Mouse (Mus musculus) T-cell, adult 2 months (primary cell): ENCODE results near the gene Ythdc1.
A peak's percentile ranks its signal among the peaks of the same experiment; 100 is the strongest.
"Not testable (repeated sequence)": the region's sequence is repeated elsewhere in the genome, so short reads cannot be mapped to it uniquely, and the experiment has no call there.

Experiments
- DNase-seq: peaks from one replicate; pipeline ENCODE4 v3.0.0; 2022; ENCODE audit warnings: low spot score

The Ythdc1 gene

DNA sequence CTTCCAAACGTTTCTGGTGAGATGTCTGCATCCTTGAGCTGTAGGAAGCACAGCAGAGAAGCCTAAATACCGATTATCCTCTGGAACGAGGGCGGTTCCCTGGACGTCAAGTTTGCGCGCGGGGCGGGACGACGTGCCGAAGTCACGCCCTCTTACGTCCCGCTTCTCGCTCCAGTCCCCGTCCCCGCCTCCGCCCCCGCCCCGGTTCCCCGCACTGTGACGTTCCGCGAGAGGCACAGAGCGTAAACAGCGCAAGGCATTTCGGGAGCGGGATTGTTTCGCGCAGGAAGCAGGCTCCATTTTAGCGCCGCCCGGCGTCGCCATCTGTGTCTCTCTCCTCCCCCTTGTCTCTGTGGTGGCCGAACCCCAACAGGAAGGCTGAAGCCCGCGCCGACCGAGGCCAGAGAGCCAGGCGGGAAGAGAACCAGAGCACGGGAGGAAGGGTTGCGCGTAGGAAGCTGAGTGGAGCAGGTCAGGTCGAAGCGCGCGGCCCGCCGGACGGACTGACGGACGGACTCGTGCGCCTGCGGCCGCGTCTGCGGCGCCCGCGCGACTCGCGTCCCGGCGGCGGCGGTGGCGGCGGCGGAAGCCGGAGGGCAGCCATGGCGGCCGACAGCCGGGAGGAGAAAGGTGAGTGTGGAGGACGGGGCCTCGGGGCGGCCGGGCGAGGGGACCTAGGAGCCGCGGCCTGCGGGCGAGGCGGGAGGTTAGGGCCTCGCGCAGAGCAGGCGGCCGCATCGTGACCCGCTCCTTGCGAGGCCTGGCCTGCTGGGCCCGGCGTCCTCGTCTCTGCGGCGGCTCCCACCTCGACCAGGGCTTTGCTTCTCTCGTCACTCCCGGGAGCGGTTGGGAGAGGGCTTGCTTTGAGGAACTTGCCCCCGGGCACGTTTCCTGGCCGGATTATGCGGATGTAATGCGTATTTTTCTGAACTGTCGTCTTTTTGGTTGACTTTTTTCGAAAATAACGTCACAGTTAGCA, at the start of gene Ythdc1:
Gene Ythdc1 (plus strand): TSS at position 260 of the 979 bp plus-strand sequence.
- peak; percentile 93 for DNase-seq

DNA sequence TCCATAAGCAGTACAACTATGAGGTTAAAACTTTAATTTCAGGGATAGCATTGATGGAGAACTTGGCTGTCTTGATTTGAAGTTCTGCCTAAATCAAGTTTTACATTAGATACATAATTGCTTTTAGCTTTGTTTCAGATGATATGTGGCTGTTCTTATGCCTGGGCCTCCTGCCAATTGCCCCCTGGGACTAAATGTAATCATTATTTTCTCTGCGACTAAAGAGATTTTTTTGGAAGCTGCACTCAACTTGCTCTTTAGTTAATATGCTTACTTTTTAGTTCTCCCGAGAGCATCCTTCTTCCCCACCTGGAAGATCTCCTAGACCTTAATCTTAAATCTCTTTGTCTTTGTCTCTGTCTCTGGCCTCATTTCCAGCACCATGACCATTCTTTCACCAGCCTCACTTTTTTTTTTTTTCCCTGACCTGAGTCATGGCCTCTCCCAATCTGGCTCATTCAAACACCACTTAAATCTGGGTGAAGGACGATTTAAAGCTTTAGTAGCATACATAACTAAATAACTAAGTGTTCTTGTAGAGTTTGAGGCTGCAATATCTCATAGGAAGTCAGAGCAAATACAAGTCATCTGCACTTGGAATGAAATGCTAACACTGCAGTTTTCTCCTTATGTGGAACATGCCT, 34.9 kb upstream of the Ythdc1 start:
- no peak for DNase-seq

GRCm38 (mm10) chr5:86771010-86771409, 33.0 kb upstream of the Ythdc1 start:
- no peak for DNase-seq

GRCm38 (mm10) chr5:86776941-86777340, 27.1 kb upstream of the Ythdc1 start:
- DNase-seq: no peak

DNA sequence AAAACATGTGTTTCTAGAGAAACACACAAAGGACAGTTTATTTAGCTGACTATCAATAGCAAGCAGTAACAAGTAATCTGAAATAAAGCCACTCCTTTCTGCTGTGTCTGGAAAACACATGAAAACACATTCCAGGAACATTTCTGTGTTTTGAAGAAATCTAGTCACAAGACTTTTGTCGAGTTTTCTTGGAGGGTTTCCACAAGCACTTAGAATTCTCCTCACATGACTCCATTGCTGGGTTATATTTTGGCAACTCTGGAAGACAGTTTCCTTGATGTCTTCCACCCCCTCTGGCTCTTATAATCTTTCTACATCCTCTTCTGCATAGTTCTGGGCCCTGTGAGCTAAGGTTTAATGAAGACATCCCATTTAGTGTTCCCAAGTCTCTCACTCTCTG, 25.6 kb upstream of the Ythdc1 start:
- no peak for DNase-seq

GRCm38 (mm10) chr5:86783059-86783458, 21.0 kb upstream of the Ythdc1 start:
- DNase-seq: no peak

- DNase-seq: no peak
Observed at GRCm38 (mm10) chr5:86784205-86784604, 19.8 kb upstream of the Ythdc1 start.

DNA sequence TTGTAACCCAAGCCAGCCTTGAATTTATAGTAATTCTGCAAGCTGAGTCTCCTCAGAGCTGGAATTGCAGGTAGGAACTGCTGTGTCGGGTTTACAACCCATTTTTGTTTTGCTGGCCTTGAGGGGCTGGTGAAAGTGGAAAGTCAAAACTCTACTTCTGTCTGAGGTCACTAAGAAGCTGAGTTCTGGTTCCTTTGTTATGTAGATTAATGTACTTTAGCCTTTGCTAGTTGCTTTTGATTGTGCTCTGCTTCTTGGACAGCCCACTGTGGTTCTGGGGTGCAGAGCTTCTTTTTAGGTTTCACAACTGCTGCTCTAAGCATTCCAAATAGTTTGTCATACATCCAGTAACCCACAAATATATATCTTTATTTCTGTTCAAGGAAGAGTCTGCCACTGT, 17.2 kb upstream of the Ythdc1 start:
- no peak for DNase-seq

- no peak for DNase-seq
Observed at GRCm38 (mm10) chr5:86789954-86790353, 14.1 kb upstream of the Ythdc1 start.

GRCm38 (mm10) chr5:86792249-86792648, 11.8 kb upstream of the Ythdc1 start:
- no peak for DNase-seq

- peak; percentile 20 for DNase-seq
Observed at GRCm38 (mm10) chr5:86792807-86793206, 11.2 kb upstream of the Ythdc1 start.

- peak; percentile 60 for DNase-seq
Observed at GRCm38 (mm10) chr5:86816795-86817194, 12.8 kb downstream of the Ythdc1 start.

- not testable (repeated sequence) for DNase-seq
Observed at GRCm38 (mm10) chr5:86836378-86836777, 32.4 kb downstream of the Ythdc1 start.

DNA sequence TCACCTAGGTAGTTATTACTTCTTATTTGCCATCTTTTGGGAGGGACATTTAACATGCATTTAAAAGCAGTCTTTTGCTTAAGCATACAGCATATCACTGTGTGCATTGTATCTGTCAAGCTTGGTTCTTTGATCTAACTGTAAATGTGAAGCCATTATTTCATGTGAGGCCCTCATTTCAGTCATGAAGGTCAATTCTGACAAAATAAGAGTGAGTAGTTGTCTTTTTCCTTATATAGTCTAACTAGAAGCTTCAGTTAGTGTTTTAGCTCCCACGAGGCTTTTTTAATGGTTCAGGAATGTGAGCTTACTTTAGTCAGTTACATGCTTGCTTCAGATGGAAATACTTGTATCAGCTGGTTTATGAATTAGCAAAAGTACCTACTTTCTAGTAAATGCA, 34.1 kb downstream of the Ythdc1 start:
- DNase-seq: no peak

DNA sequence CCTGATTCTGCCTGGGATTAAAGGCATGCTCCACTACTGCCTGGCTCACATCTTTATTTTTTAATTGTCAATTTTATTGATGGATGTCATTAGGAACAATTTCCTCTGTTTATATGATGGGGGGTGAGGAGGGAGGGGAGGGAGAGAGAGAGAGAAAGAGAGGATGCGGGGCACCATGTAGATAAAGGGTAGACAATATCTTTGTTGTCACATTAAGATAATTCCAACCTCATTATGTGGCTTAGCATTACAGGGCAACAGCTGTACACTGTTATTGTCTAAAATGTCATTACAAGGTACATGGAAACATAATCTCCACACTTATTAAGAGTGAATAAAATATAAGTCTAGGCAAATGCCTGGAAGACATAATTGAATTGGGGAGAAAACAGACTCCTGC, 35.5 kb downstream of the Ythdc1 start:
- no peak for DNase-seq

GRCm38 (mm10) chr5:86840207-86840606, 36.2 kb downstream of the Ythdc1 start:
- DNase-seq: no peak

- not testable (repeated sequence) for DNase-seq
Observed at GRCm38 (mm10) chr5:86841261-86841660, 37.2 kb downstream of the Ythdc1 start.

DNA sequence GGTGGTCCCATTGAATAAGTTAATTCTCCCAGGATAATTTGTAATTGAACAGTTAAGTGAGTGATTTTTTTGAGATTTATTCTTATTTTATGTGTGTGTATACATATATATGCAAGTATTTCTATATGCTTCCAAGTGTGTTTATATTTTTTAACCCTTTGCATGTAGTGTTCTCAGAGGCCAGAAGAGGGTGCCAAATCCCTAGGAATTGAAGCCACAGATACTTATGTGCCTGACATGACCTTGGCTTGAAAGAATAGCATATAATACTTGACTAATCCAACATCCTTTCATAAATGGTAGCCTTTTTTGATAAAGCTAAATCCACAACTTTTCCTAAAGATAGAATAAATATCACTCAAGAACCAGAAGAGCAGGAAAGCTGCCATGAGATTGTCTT, 46.1 kb downstream of the Ythdc1 start:
- DNase-seq: no peak

- no peak for DNase-seq
Observed at GRCm38 (mm10) chr5:86851658-86852057, 47.6 kb downstream of the Ythdc1 start.

GRCm38 (mm10) chr5:86856505-86856904, 52.5 kb downstream of the Ythdc1 start:
- not testable (repeated sequence) for DNase-seq

GRCm38 (mm10) chr5:86857682-86858081, 53.7 kb downstream of the Ythdc1 start:
- DNase-seq: no peak

DNA sequence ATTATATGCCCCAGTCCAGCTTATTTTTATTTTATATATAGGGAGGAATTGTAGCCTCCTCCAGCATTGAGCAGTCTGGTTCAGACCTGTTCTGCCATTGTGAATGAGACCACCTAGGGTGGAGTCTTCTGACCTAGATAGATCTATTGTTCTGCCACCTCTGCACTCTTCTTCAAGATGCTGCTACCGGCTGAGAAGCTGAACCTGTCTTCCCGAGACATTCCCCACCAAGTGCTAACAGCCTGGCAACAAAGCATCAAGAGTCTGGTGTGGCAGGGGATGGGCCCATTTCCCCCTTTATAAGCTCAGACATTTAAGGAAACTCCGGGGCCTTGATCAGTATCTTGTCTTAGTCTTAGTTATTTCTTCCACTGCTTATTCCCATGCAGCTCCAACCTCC, 54.3 kb downstream of the Ythdc1 start:
- no peak for DNase-seq

GRCm38 (mm10) chr5:86871877-86872276, 67.9 kb downstream of the Ythdc1 start:
- no peak for DNase-seq
